Mouse (Mus musculus) heart, postnatal 0 days (tissue): Measurements from ENCODE around the gene Plekha5. TPM values are rescaled to one million over a fixed set of nuclear protein-coding genes. Genes with fewer than 3 reads are reported as not detected.
A peak's percentile ranks its signal among the peaks of the same experiment; 100 is the strongest.

ENCODE experiments used
- ATAC-seq: fragments of 200-750 bp; cut with Nextera tagmentation; 2 replicates; pipeline ENCODE4 v1.8.0; 2017; ENCODE audit warnings: low read depth, moderate number of reproducible peaks, moderate library complexity; ENCODE audit not compliant: insufficient read depth
- DNase-seq: peaks from one replicate; pipeline ENCODE4 v3.0.0-alpha.2; 2016; ENCODE audit warnings: low spot score
- H3K27ac ChIP-seq: fragments of 300-500 bp; sonication (generic); 2 replicates; pipeline ENCODE4 v1.5.1; 2014; ENCODE audit warnings: low read depth, mild to moderate bottlenecking
- H3K27me3 ChIP-seq: fragments of 300-500 bp; sonication (generic); 2 replicates; pipeline ENCODE4 v1.6.1; 2014; ENCODE audit warnings: low read length, mixed read lengths; ENCODE audit not compliant: control insufficient read depth, insufficient read depth
- H3K36me3 ChIP-seq: fragments of 300-500 bp; sonication (generic); replicated peaks from 2 replicates; pipeline ENCODE4 v1.6.1; 2014; ENCODE audit warnings: low read length, mixed read lengths; ENCODE audit not compliant: control insufficient read depth, insufficient read depth
- H3K4me1 ChIP-seq: fragments of 300-500 bp; sonication (generic); 2 replicates; pipeline ENCODE4 v1.6.1; 2014; ENCODE audit warnings: antibody characterized with exemption; ENCODE audit not compliant: control insufficient read depth, insufficient read depth
- H3K4me2 ChIP-seq: fragments of 300-500 bp; sonication (generic); 2 replicates; pipeline ENCODE4 v1.6.1; 2014; ENCODE audit warnings: low read depth, mild to moderate bottlenecking, low read length, moderate library complexity
- H3K4me3 ChIP-seq: fragments of 300-500 bp; sonication (generic); 2 replicates; pipeline ENCODE4 v1.5.1; 2014; ENCODE audit warnings: low read depth, low read length
- H3K9ac ChIP-seq: fragments of 300-500 bp; sonication (generic); replicated peaks from 2 replicates; pipeline ENCODE4 v1.6.1; 2014; ENCODE audit warnings: low read depth, low read length, mixed read lengths
- H3K9me3 ChIP-seq: fragments of 300-500 bp; sonication (generic); replicated peaks from 2 replicates; pipeline ENCODE4 v1.6.1; 2016; ENCODE audit warnings: low read length; ENCODE audit not compliant: control insufficient read depth
- CTCF ChIP-seq: IDR thresholded peaks from 2 replicates; pipeline ENCODE4 v1.5.1; 2016; ENCODE audit warnings: antibody characterized with exemption, control low read depth, low read depth
- EP300 ChIP-seq: IDR thresholded peaks from 2 replicates; pipeline ENCODE4 v1.6.1; 2016; ENCODE audit warnings: antibody characterized with exemption, low read depth
- WGBS: fragments of 180-500 bp; shearing (Covaris S2); extraction: QIAGEN DNeasy Blood & Tissue Kit; methylation state at CpG from one replicate; pipeline ENCODE4 v1.1.7; 2014; 5-methylcytosine and 5-hydroxymethylcytosine counted together
- polyA plus RNA-seq: library from polyadenylated mRNA; unstranded; fragments of >200 nt; fragmentation: Nextera tagmentation; extraction: Ambion mirVana; gene quantifications from 2 replicates; pipeline ENCODE4 v1.2.1, GENCODE M21; 2015
- total RNA-seq: library from RNA; depleted of rRNA; stranded (reverse); fragments of >200 nt; gene quantifications from 2 replicates; pipeline ENCODE4 v1.2.3, GENCODE M21; 2014; ENCODE audit warnings: low replicate concordance; rRNA removed

Plekha5 gene
- total RNA-seq (18.2 and 34.0 TPM in 2 replicates), polyA plus RNA-seq (15.4 and 16.9 TPM in 2 replicates)

DNA sequence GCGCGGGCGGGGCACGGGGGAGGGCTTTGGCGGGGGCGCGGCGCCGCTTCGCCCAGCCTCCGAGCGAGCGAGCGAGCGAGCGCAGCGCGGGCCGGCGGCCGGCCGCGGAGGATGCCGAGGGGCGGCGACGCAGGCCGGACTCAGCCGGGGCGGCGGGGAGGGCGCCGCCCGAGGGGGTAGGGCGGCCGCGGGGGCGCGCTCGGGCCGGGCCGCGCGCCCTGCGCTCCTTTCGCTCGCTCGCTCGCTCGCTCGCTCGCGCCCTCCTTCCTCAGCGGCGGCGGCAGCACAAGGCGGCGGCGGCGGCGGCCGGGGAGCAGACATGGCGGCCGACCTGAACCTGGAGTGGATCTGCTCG lies at the start of gene Plekha5:
Gene Plekha5, plus strand, starts transcription at position 209 of the 355 bp plus-strand sequence.
- TF ChIP-seq CTCF (no peak), EP300 (no peak)
- peak within 1 kb of the TSS; percentile 93 for H3K9ac ChIP-seq
- DNase-seq: peak; percentile 75
- peak within 1 kb of the TSS; percentile 90 for H3K4me2 ChIP-seq
- no peaks in the 10 kb centered on the region; the same call in 1 of the 2 replicates for H3K4me1 ChIP-seq
- ATAC-seq: peak; percentile 91
- under 1% methylated on average over 51 of the region's 65 CpGs for WGBS
- no peaks in the 10 kb centered on the region for H3K9me3 ChIP-seq
- peaks cover 5% of the 10 kb centered on the region; the same call in 1 of the 2 replicates for H3K36me3 ChIP-seq
- H3K27me3 ChIP-seq: no peaks in the 10 kb centered on the region
- peak within 1 kb of the TSS; percentile 97 for H3K4me3 ChIP-seq
- peak within 1 kb of the TSS; percentile 76 for H3K27ac ChIP-seq

DNA sequence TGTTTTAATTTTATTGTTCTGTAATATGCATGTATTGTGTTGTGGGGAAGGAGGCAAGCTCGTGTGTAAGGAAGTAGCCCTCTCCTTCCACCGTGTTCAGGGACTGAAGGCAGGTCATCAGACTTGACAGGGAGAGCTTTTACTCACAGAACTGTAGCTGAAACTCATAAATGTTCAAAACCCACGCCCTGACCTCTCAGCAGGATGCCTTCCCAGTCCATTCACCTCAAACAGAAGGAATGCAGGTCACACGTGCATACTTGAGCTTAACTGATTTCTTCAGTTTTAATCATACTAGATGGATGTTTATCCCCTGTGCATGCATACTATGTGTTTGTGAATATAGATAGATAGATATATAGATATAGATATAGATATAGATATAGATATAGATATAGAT lies 48.2 kb upstream of the Plekha5 start:
- no peak for TF ChIP-seq EP300
- no peak for TF ChIP-seq CTCF
- DNase-seq (no peak), ATAC-seq (no peak)
- H3K9me3 ChIP-seq: 0 out of 2 replicates have a peak, but pooled peaks cover 2% of the 10 kb centered on the region
- H3K27me3 ChIP-seq: no peaks in the 10 kb centered on the region
- no peaks in the 10 kb centered on the region for H3K36me3 ChIP-seq
- WGBS: 60% methylated on average over 4 of the region's 4 CpGs
- no peak overlapping the region for H3K9ac ChIP-seq
- H3K4me3 ChIP-seq: no peak overlapping the region
- no peak overlapping the region for H3K27ac ChIP-seq
- no peak overlapping the region for H3K4me2 ChIP-seq
- H3K4me1 ChIP-seq: no peaks in the 10 kb centered on the region

DNA sequence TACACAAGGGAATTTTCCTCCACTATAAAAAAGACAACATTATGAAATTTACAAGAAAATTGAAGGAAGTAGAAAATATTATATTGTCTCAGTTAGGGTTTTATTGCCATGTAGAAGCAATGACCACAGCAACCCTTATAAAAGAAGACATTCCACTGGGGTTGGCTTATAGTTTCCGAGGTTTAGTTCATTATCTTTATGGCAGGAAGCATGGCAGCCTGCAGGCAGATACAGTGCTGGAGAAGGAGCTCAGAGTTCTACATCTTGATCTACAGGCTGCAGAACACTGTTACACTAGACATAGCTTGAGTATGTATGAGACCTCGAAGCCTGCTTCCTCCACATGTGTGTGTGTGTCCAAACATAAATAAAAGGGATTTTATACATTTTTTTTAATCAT lies 43.3 kb upstream of the Plekha5 start:
- Histone ChIP-seq H3K36me3 (no peaks in the 10 kb centered on the region), H3K9me3 (no peaks in the 10 kb centered on the region), H3K27ac (no peak overlapping the region), H3K4me3 (no peak overlapping the region), H3K4me1 (0 out of 2 replicates have a peak, but pooled peaks cover 3% of the 10 kb centered on the region), H3K4me2 (no peak overlapping the region), H3K27me3 (no peaks in the 10 kb centered on the region), H3K9ac (no peak overlapping the region)
- ATAC-seq (no peak), DNase-seq (no peak)
- 58% methylated on average over 2 of the region's 2 CpGs for WGBS
- no peak for TF ChIP-seq EP300

DNA sequence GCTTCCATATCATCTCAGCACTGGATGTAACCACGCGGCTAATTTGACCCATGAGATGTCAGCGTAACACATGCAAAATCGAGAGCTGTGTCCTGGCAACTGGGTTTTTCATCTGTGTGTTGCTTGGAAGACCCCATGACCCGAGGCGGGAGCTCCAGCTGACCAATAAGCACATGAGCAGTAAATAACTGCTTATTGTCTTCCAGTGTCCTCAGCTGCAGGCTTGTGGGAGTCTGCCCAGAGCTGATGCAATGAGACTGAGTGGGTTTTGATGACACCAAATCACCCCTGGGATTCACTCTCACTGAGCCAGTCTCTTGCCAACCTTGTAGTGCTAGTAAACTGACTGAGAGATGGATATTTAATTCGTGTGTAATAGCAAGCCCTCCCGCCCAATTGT lies 42.7 kb upstream of the Plekha5 start:
- Histone ChIP-seq H3K4me2 (no peak overlapping the region), H3K4me1 (0 out of 2 replicates have a peak, but pooled peaks cover 3% of the 10 kb centered on the region), H3K9ac (no peak overlapping the region), H3K9me3 (no peaks in the 10 kb centered on the region), H3K36me3 (no peaks in the 10 kb centered on the region), H3K27me3 (no peaks in the 10 kb centered on the region), H3K4me3 (no peak overlapping the region), H3K27ac (no peak overlapping the region)
- ATAC-seq (no peak), DNase-seq (no peak)
- 84% methylated on average over 8 of the region's 8 CpGs for WGBS
- no peak for TF ChIP-seq CTCF
- no peak for TF ChIP-seq EP300

DNA sequence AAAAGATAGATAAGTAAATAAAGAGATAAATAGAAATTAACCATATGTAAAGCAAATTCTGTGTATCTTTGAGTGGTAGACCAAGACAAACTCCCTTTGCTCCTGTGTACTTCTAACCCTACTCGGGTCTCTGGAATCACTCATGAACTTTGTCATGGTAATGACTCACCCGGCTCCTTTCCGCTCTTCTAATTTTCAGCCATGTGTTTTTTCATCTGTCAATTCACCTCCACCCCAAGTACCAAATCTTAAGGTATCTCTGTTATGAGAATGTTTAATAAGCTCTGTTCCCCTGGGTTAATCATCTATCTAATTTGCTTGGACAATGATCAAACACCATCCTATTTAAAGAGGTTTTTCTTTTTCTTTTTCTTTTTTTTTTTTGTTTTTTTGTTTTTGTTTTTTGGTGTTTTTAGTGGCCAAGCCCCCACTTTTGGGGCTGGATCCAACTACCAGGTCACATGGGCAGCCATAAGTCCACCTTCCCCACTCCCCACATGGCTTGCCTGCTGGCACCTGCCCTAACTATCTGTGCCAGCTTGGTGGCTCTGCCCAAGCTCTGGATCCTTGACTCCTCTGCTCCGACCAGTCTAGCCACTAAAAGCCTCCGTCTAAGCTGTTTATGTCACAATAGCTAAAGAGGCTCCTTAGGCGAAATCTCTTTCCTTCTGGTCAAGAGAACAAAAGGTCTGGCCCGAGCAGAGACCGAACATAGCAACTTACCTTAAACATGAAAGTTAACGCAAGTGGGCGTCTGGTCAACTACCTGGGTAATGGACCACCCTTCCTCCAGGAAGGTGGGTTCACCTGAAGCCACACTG lies 40.1 kb upstream of the Plekha5 start:
- DNase-seq: no peak
- TF ChIP-seq CTCF (no peak), EP300 (no peak)
- Histone ChIP-seq H3K4me3 (no peak overlapping the region), H3K9ac (no peak overlapping the region), H3K27ac (no peak overlapping the region), H3K36me3 (no peaks in the 10 kb centered on the region), H3K4me1 (0 out of 2 replicates have a peak, but pooled peaks cover 3% of the 10 kb centered on the region), H3K27me3 (no peaks in the 10 kb centered on the region), H3K4me2 (no peak overlapping the region), H3K9me3 (no peaks in the 10 kb centered on the region)
- no peak for ATAC-seq
- 84% methylated on average over 10 of the region's 10 CpGs for WGBS

DNA sequence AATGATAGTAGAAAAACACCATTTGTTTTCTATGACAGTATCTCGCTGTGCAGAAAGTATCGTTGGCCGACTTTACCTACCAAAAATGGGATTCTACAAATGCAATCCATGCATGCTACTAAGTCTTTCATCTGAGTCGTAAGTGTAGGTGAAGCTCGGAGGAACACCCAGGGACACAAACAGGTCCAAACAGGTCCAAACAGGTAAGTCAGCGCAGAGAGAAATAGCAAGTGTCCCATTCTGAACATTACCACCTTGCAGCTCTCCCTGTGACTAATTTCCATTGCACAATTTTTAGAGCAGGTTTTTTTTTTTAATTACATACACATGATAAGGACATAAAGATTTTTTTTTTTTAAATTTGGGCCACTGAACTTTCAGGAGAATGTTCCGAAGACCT lies 27.2 kb upstream of the Plekha5 start:
- Histone ChIP-seq H3K36me3 (no peaks in the 10 kb centered on the region), H3K9me3 (no peaks in the 10 kb centered on the region), H3K9ac (no peak overlapping the region), H3K4me3 (no peak overlapping the region), H3K4me1 (no peaks in the 10 kb centered on the region), H3K4me2 (no peak overlapping the region), H3K27ac (no peak overlapping the region), H3K27me3 (no peaks in the 10 kb centered on the region)
- TF ChIP-seq CTCF (no peak), EP300 (no peak)
- 92% methylated on average over 7 of the region's 7 CpGs for WGBS
- ATAC-seq (no peak), DNase-seq (no peak)
